Mouse (Mus musculus) hindbrain, embryonic 15.5 days (tissue): Measurements from ENCODE around the gene Reg1. TPM values are rescaled to one million over a fixed set of nuclear protein-coding genes. Genes with fewer than 3 reads are reported as not detected.

Experiments used
- ATAC-seq: fragments of 200-750 bp; cut with Nextera tagmentation; 2 replicates; pipeline ENCODE4 v1.8.0; 2017; ENCODE audit warnings: low read depth, moderate number of reproducible peaks, moderate TSS enrichment; ENCODE audit not compliant: low FRiP score
- H3K27ac ChIP-seq: fragments of 300-500 bp; sonication (generic); replicated peaks from 2 replicates; pipeline ENCODE4 v1.5.1; 2015; ENCODE audit warnings: mild to moderate bottlenecking, inconsistent platforms
- H3K27me3 ChIP-seq: fragments of 300-500 bp; sonication (generic); 2 replicates; pipeline ENCODE4 v1.6.1; 2015; ENCODE audit warnings: control low read depth, inconsistent platforms
- H3K36me3 ChIP-seq: fragments of 300-500 bp; sonication (generic); 2 replicates; pipeline ENCODE4 v1.6.1; 2015; ENCODE audit warnings: control low read depth, inconsistent platforms
- H3K4me1 ChIP-seq: fragments of 300-500 bp; sonication (generic); replicated peaks from 2 replicates; pipeline ENCODE4 v1.6.1; 2015; ENCODE audit warnings: control low read depth, inconsistent platforms
- H3K4me2 ChIP-seq: fragments of 300-500 bp; sonication (generic); 2 replicates; pipeline ENCODE4 v1.6.1; 2015; ENCODE audit warnings: moderate library complexity, mild to moderate bottlenecking, inconsistent platforms
- H3K4me3 ChIP-seq: fragments of 300-500 bp; sonication (generic); 2 replicates; pipeline ENCODE4 v1.5.1; 2015; ENCODE audit warnings: mild to moderate bottlenecking, inconsistent platforms
- H3K9ac ChIP-seq: fragments of 300-500 bp; sonication (generic); 2 replicates; pipeline ENCODE4 v1.6.1; 2015; ENCODE audit warnings: inconsistent platforms
- H3K9me3 ChIP-seq: fragments of 300-500 bp; sonication (generic); 2 replicates; pipeline ENCODE4 v1.6.1; 2016; ENCODE audit warnings: control low read depth, inconsistent platforms
- WGBS: fragments of 180-500 bp; shearing (Covaris S2); methylation state at CpG from one replicate; pipeline ENCODE4 v1.1.7; 2015; 5-methylcytosine and 5-hydroxymethylcytosine counted together
- polyA plus RNA-seq: library from polyadenylated mRNA; unstranded; fragments of >200 nt; fragmentation: Nextera tagmentation; extraction: Ambion mirVana; gene quantifications from 2 replicates; pipeline ENCODE4 v1.2.1, GENCODE M21; 2015

The Reg1 gene
- polyA plus RNA-seq, 1 experiment from 2014 or later: not detected

DNA sequence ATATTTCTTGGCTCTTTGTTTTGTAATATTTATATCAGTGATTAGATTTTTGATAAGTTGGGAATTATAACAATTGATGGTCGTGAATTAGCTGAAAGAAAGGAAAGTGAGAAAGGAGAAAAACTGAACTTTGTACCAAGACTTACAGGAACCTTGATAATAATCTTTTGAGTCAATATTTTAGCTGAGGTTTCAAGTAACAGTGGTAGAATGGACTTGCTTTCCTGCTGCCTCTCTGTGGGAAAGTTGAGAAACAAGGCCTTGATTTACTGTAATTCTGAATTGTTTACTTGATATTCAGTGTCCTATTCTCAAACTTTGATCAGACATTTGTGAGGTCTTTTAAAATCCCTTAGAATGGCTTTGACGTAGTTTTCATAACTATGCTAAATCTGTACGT, 46.8 kb downstream of the Reg1 start:
- Histone ChIP-seq H3K36me3 (no peaks in the 10 kb centered on the region), H3K9ac (no peak overlapping the region), H3K9me3 (no peaks in the 10 kb centered on the region), H3K4me1 (no peaks in the 10 kb centered on the region), H3K4me2 (no peak overlapping the region), H3K4me3 (no peak overlapping the region), H3K27me3 (no peaks in the 10 kb centered on the region), H3K27ac (no peak overlapping the region)
- whole genome bisulfite sequencing: 87% methylated on average over 3 of the region's 3 CpGs
- no peak for ATAC-seq

Other genes starting within 250 kb of the Reg1 start
- gene Reg3b, start 52.1 kb upstream of the Reg1 start, polyA plus RNA-seq: 3.6 and 7.4 TPM in 2 replicates
- not detected in 2 replicates for gene Reg3d, start 43.8 kb upstream of the Reg1 start, polyA plus RNA-seq
- not detected in 2 replicates for gene Reg3a, start 42.0 kb upstream of the Reg1 start, polyA plus RNA-seq
- gene Reg2, start 27.1 kb upstream of the Reg1 start, polyA plus RNA-seq: not detected in 2 replicates
- not detected in 2 replicates for gene Reg3g, start 46.2 kb downstream of the Reg1 start, polyA plus RNA-seq